Mouse (Mus musculus): ENCODE results near the gene Nxph3.

DNA sequence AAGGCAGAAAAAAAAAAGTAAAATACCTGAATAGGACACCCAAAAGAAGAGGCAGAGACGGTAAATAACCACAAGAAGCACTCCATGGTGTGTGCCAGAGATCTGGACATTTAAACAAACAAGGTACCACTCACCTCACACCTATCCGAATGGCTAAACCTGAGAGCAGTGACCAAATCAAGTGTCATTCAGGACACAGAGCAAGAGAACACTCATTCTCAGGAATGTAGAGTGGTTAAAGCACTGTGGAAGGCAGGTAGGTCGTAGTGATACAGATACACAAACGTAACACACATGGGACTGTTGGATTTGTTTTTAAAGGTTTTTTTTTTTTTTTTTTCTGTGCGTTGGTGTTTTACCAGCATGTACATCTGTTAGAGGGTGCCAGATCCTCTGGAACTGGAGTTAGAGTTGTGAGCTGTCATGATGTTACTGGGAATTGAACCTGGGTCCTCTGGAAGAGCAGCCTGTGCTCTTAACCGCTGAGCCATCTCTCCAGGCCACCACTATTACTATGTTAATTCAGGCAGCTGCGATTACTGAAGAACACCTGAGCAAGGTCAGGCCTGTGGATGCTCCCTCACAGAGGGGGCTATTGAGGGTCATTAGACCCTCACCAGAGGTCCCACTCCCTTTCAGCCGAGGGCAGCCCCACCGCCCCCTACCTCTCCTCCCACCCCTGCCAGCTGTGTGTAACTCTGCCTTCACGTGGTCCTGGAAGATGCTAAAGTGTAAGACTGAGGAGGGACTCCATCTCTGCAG is 31.8 kb upstream of the Nxph3 start:
- no peak for TF ChIP-seq CTCF (IDR thresholded peaks at IDR 0.05; ENCODE audit: low read depth)
- no peak for TF ChIP-seq EP300 (IDR thresholded peaks at IDR 0.05; ENCODE audit: low read depth)

Measured in liver, postnatal 0 days (tissue).